Mouse (Mus musculus) testis, adult 2 months (tissue): ENCODE data around the gene Cdc45.

ENCODE experiments used
- CTCF ChIP-seq: fragments of 200-500 bp; IDR thresholded peaks from 2 replicates; pipeline ENCODE4 v1.5.1; 2012; ENCODE audit warnings: low read depth, mild to moderate bottlenecking, inconsistent platforms, low read length, moderate library complexity; ENCODE audit not compliant: control insufficient read depth, insufficient read depth, insufficient replicate concordance
- POLR2A ChIP-seq: fragments of 200-500 bp; IDR thresholded peaks from 2 replicates; pipeline ENCODE4 v1.6.1; 2012; ENCODE audit warnings: low read depth, mild to moderate bottlenecking, inconsistent platforms, low read length, moderate library complexity; ENCODE audit not compliant: control insufficient read depth

- TF ChIP-seq POLR2A = no peak
- TF ChIP-seq CTCF = no peak
Observed at GRCm38 (mm10) chr16:18846301-18846820, 34.6 kb upstream of the Cdc45 start.
